Mouse (Mus musculus) ES-Bruce4 (cell line): Measurements from ENCODE around the gene Cul4a.

Experiments
- CTCF ChIP-seq: IDR thresholded peaks from one replicate; pipeline ENCODE4 v1.8.1; 2011; ENCODE audit warnings: low read depth, low read length
- EP300 ChIP-seq: IDR thresholded peaks from 2 replicates; pipeline ENCODE4 v1.6.1; 2011; ENCODE audit warnings: low read depth, low read length; ENCODE audit not compliant: insufficient read depth

- no peak for TF ChIP-seq CTCF
- no peak for TF ChIP-seq EP300
These were observed 4.1 kb downstream of the Cul4a start for GRCm38 (mm10) chr8:13109416-13109960.
